Mouse (Mus musculus): ENCODE measurements around the gene Plekhs1. TPM values are rescaled to one million over a fixed set of nuclear protein-coding genes. Genes with fewer than 3 reads are reported as not detected.

Gene Plekhs1
- total RNA-seq (2023): 1 to 10 TPM; 1.2 to 1.7 TPM

GRCm38 (mm10) chr19:56461522-56462101, at the start of gene Plekhs1:
Plekhs1 (plus strand) TSS chr19:56461640.

Other genes with a start within 250 kb of the Plekhs1 start
- gene Habp2, start 174.5 kb upstream of the Plekhs1 start, total RNA-seq (2023): not detected
- under 1 TPM; 0.33 to 0.49 TPM for gene Nrap, start 71.6 kb upstream of the Plekhs1 start, total RNA-seq (2023)
- 10 to 100 TPM; 32.3 to 36.6 TPM for gene Casp7, start 64.5 kb upstream of the Plekhs1 start, total RNA-seq (2023)
- gene Dclre1a, start 86.6 kb downstream of the Plekhs1 start, total RNA-seq (2023): 10 to 100 TPM; 10.9 to 13.1 TPM
- gene Nhlrc2, start 86.6 kb downstream of the Plekhs1 start, total RNA-seq (2023): 10 to 100 TPM; 16.3 to 18.0 TPM

Data from neutrophil, adult 83 days (primary cell).